Mouse (Mus musculus) heart, embryonic 12.5 days (tissue): ENCODE measurements around the gene Drp2. TPM values are rescaled to one million over a fixed set of nuclear protein-coding genes. Genes with fewer than 3 reads are reported as not detected.

Source experiments
- ATAC-seq: fragments of 200-750 bp; cut with Nextera tagmentation; 2 replicates; pipeline ENCODE4 v1.8.0; 2017; ENCODE audit warnings: moderate TSS enrichment, moderate library complexity; ENCODE audit not compliant: insufficient number of reproducible peaks, low FRiP score
- H3K27ac ChIP-seq: fragments of 300-500 bp; sonication (generic); 2 replicates; pipeline ENCODE4 v1.5.1; 2016; ENCODE audit warnings: mild to moderate bottlenecking, moderate library complexity; ENCODE audit not compliant: poor library complexity, severe bottlenecking
- H3K27me3 ChIP-seq: fragments of 300-500 bp; sonication (generic); replicated peaks from 2 replicates; pipeline ENCODE4 v1.6.1; 2016; ENCODE audit warnings: mild to moderate bottlenecking, moderate library complexity
- H3K36me3 ChIP-seq: fragments of 300-500 bp; sonication (generic); 2 replicates; pipeline ENCODE4 v1.6.1; 2016; ENCODE audit warnings: mild to moderate bottlenecking, moderate library complexity
- H3K4me1 ChIP-seq: fragments of 300-500 bp; sonication (generic); replicated peaks from 2 replicates; pipeline ENCODE4 v1.6.1; 2016; ENCODE audit warnings: mild to moderate bottlenecking
- H3K4me2 ChIP-seq: fragments of 300-500 bp; sonication (generic); 2 replicates; pipeline ENCODE4 v1.6.1; 2016; ENCODE audit warnings: mild to moderate bottlenecking, moderate library complexity
- H3K4me3 ChIP-seq: fragments of 300-500 bp; sonication (generic); 2 replicates; pipeline ENCODE4 v1.5.1; 2016; ENCODE audit warnings: mild to moderate bottlenecking
- H3K9ac ChIP-seq: fragments of 300-500 bp; sonication (generic); 2 replicates; pipeline ENCODE4 v1.6.1; 2016; ENCODE audit warnings: mild to moderate bottlenecking, moderate library complexity
- H3K9me3 ChIP-seq: fragments of 300-500 bp; sonication (generic); replicated peaks from 2 replicates; pipeline ENCODE4 v1.6.1; 2016; ENCODE audit warnings: mild to moderate bottlenecking, moderate library complexity
- WGBS: fragments of 180-500 bp; shearing (Covaris S2); methylation state at CpG from one replicate; pipeline ENCODE4 v1.1.7; 2016; 5-methylcytosine and 5-hydroxymethylcytosine counted together
- polyA plus RNA-seq: library from polyadenylated mRNA; unstranded; fragments of >200 nt; fragmentation: Nextera tagmentation; extraction: Ambion mirVana; gene quantifications from 2 replicates; pipeline ENCODE4 v1.2.1, GENCODE M21; 2016

Drp2 gene
- polyA plus RNA-seq, 1 experiment from 2014 or later = 0.95 TPM

DNA sequence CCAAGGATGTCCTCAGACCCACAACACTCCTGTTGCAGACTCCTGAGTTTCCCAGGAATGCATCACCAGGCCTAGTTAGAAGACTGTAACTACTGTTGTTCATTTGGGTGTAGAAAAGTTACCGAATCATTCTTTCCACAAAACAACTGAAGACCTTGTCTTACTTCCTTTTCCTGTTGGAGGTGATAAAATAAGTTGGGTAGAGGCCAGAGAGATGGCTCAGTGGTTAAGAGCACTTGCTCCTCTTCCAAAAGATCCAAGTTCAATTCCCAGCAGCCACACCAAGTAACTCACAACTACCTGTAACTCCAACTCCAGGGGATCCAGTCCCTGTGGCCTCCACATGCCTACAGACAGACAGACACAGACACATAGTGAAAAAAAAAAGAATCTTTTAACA is 7.7 kb downstream of the Drp2 start:
- no peak overlapping the region for H3K9ac ChIP-seq
- H3K4me2 ChIP-seq = no peak overlapping the region
- H3K4me1 ChIP-seq = no peaks in the 10 kb centered on the region
- WGBS = 54% methylated on average over 1 of the region's 1 CpGs
- no peak overlapping the region for H3K27ac ChIP-seq
- no peaks in the 10 kb centered on the region for H3K36me3 ChIP-seq
- no peak overlapping the region for H3K4me3 ChIP-seq
- no peak for ATAC-seq
- no peaks in the 10 kb centered on the region for H3K27me3 ChIP-seq
- H3K9me3 ChIP-seq = no peaks in the 10 kb centered on the region

GRCm38 (mm10) chrX:134420097-134420496 is 15.7 kb downstream of the Drp2 start:
- 78% methylated on average over 5 of the region's 5 CpGs for WGBS
- no peak overlapping the region for H3K9ac ChIP-seq
- H3K4me2 ChIP-seq = no peak overlapping the region
- ATAC-seq = no peak
- H3K9me3 ChIP-seq = no peaks in the 10 kb centered on the region; the same call in 1 of the 2 replicates
- H3K27ac ChIP-seq = no peak overlapping the region
- H3K27me3 ChIP-seq = no peaks in the 10 kb centered on the region
- H3K4me3 ChIP-seq = no peak overlapping the region
- no peaks in the 10 kb centered on the region for H3K4me1 ChIP-seq
- H3K36me3 ChIP-seq = no peaks in the 10 kb centered on the region

DNA sequence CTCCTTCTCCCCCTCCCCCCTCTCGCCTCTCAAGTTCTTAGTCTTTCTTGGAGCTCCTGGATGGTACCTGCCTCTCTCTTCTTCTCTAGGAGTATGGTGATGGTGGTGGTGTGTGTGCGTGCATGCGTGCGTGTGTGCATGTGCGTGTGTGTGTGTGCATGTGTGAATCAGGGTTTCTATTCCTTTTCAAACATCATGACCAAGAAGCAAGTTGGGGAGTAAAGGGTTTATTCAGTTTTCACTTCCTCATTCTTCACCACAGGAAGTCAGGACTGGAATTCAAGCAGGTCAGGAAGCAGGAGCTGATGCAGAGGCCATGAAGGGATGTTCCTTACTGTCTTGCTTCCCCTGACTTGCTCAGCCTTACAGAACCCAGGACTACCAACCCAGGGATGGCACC is 19.9 kb downstream of the Drp2 start:
- no peak for ATAC-seq
- Histone ChIP-seq H3K9me3 (no peaks in the 10 kb centered on the region; the same call in 1 of the 2 replicates), H3K9ac (no peak overlapping the region), H3K36me3 (no peaks in the 10 kb centered on the region), H3K4me2 (no peak overlapping the region), H3K27ac (no peak overlapping the region), H3K4me3 (no peak overlapping the region), H3K4me1 (no peaks in the 10 kb centered on the region; the same call in 1 of the 2 replicates), H3K27me3 (no peaks in the 10 kb centered on the region)
- WGBS = 92% methylated on average over 5 of the region's 5 CpGs

- Histone ChIP-seq H3K9ac (no peak overlapping the region), H3K4me3 (no peak overlapping the region), H3K4me2 (no peak overlapping the region), H3K27ac (no peak overlapping the region), H3K36me3 (no peaks in the 10 kb centered on the region), H3K9me3 (no peaks in the 10 kb centered on the region; the same call in 1 of the 2 replicates), H3K4me1 (no peaks in the 10 kb centered on the region; the same call in 1 of the 2 replicates), H3K27me3 (no peaks in the 10 kb centered on the region)
- no peak for ATAC-seq
- WGBS = 67% methylated on average over 10 of the region's 10 CpGs
Measured at GRCm38 (mm10) chrX:134425798-134426197, 21.4 kb downstream of the Drp2 start.

- Histone ChIP-seq H3K27ac (no peak overlapping the region), H3K9ac (no peak overlapping the region), H3K27me3 (no peaks in the 10 kb centered on the region), H3K4me2 (no peak overlapping the region), H3K4me3 (no peak overlapping the region), H3K9me3 (no peaks in the 10 kb centered on the region; the same call in 1 of the 2 replicates), H3K36me3 (no peaks in the 10 kb centered on the region), H3K4me1 (no peaks in the 10 kb centered on the region; the same call in 1 of the 2 replicates)
- WGBS = 56% methylated on average over 6 of the region's 6 CpGs
- ATAC-seq = no peak
Measured at GRCm38 (mm10) chrX:134426819-134427218, 22.5 kb downstream of the Drp2 start.

- no peak for ATAC-seq
Measured at GRCm38 (mm10) chrX:134427307-134427706, 23.0 kb downstream of the Drp2 start.

DNA sequence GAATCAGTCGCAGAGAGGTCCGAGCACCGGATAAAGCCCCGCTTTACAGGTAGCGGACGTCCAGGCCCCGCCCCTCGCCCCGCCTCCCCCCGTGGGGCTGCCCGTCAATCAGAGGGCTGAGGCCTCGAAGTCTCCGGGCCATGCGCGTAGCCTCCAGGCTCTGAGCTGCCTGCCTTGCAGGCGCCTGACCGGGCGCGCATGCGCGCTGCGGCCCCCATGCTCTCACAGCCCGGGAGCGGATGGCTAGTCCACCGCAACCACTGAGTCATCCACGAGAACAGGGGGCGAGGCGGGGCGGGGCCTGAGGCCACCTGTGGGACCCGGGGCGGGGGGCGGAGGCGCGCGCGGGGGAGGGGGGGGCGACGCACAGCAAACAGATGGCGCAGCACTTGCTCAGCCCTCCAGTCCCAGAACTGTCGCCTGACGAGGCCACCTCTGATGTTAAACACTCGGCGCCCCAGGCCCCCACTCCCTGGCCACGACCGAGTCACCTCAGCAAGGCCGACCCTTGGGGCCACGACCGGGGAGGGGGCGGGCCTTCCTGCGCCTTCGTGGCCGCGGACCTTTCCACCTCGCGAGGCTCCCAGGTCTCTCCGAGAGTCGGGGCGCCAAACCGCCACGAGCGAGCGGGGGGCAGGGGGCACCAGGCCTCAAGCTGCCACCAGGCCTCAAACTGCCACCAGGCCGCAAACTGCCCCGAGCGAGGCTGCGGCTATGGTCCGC is 70.8 kb downstream of the Drp2 start:
- Histone ChIP-seq H3K9ac (no peak overlapping the region), H3K4me1 (no peaks in the 10 kb centered on the region), H3K9me3 (peaks cover 19% of the 10 kb centered on the region), H3K36me3 (no peaks in the 10 kb centered on the region), H3K4me3 (no peak overlapping the region), H3K4me2 (peak overlapping the region; percentile 46), H3K27ac (no peak overlapping the region), H3K27me3 (no peaks in the 10 kb centered on the region)
- 58% methylated on average over 51 of the region's 67 CpGs for WGBS
- peak; percentile 42; the same call in 1 of the 2 replicates for ATAC-seq

More at GRCm38 (mm10) chrX:134427307-134427706, 23.0 kb downstream of the Drp2 start:
- no peak overlapping the region for H3K27ac ChIP-seq
- no peaks in the 10 kb centered on the region; the same call in 1 of the 2 replicates for H3K9me3 ChIP-seq
- H3K4me1 ChIP-seq = no peaks in the 10 kb centered on the region; the same call in 1 of the 2 replicates
- no peaks in the 10 kb centered on the region for H3K36me3 ChIP-seq
- 64% methylated on average over 3 of the region's 3 CpGs for WGBS
- no peak overlapping the region for H3K9ac ChIP-seq
- no peak overlapping the region for H3K4me3 ChIP-seq
- no peak overlapping the region for H3K4me2 ChIP-seq
- H3K27me3 ChIP-seq = no peaks in the 10 kb centered on the region

GRCm38 (mm10) chrX:134476290-134476689 is 71.9 kb downstream of the Drp2 start, which contains the start of gene Taf7l:
Gene Taf7l (minus strand): TSS chrX:134476490.
- Histone ChIP-seq H3K4me3 (no peak within 1 kb of the TSS), H3K36me3 (no peaks in the 10 kb centered on the region), H3K4me1 (no peaks in the 10 kb centered on the region), H3K27me3 (no peaks in the 10 kb centered on the region), H3K9me3 (peaks cover 19% of the 10 kb centered on the region), H3K27ac (no peak within 1 kb of the TSS), H3K4me2 (peak within 1 kb of the TSS; percentile 46), H3K9ac (no peak within 1 kb of the TSS)
- WGBS = 85% methylated on average over 25 of the region's 25 CpGs
- ATAC-seq = no peak

GRCm38 (mm10) chrX:134481720-134482119 is 77.4 kb downstream of the Drp2 start:
- H3K9me3 ChIP-seq = no peaks in the 10 kb centered on the region
- no peaks in the 10 kb centered on the region for H3K4me1 ChIP-seq

DNA sequence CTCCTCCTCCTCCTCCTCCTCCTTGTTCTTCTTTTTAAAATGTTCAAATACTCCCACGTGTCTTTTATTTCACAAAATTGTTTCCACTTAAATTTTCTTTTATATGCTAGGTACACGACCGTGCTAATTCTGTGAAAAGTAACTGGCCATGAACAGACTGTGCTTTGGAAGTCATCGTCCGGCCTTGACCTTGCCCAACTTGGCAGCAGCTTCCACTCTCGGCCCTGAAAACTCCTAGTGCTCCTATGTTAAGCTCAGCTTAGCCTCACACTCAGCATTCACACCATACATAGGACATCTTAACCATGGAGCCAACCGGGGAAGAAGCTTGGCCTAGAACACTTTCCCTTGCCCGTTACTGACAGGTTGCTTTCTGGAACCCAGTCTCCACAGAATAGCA is 96.3 kb downstream of the Drp2 start:
- 79% methylated on average over 8 of the region's 8 CpGs for WGBS
- Histone ChIP-seq H3K36me3 (no peaks in the 10 kb centered on the region), H3K4me1 (no peaks in the 10 kb centered on the region; the same call in 1 of the 2 replicates), H3K9ac (no peak overlapping the region), H3K4me2 (no peak overlapping the region), H3K9me3 (no peaks in the 10 kb centered on the region), H3K27ac (no peak overlapping the region), H3K27me3 (no peaks in the 10 kb centered on the region), H3K4me3 (no peak overlapping the region)
- ATAC-seq = no peak

More at GRCm38 (mm10) chrX:134481720-134482119, 77.4 kb downstream of the Drp2 start:
- no peak for ATAC-seq
- no peaks in the 10 kb centered on the region for H3K27me3 ChIP-seq
- no peak overlapping the region for H3K4me3 ChIP-seq
- H3K9ac ChIP-seq = no peak overlapping the region
- no peak overlapping the region for H3K27ac ChIP-seq
- H3K36me3 ChIP-seq = no peaks in the 10 kb centered on the region
- no peak overlapping the region for H3K4me2 ChIP-seq
- 46% methylated on average over 3 of the region's 3 CpGs for WGBS
